Mouse (Mus musculus) CH12.LX (cell line): ENCODE data around the gene Ciapin1. TPM values are rescaled to one million over a fixed set of nuclear protein-coding genes. Genes with fewer than 3 reads are reported as not detected.

Experiments used
- DNase-seq: peaks from one replicate; pipeline ENCODE4 v3.0.0-alpha.2; 2013; ENCODE audit errors: extremely low read depth
- H3K27ac ChIP-seq: 2 replicates; pipeline ENCODE4 v1.5.1; 2012; ENCODE audit warnings: low read depth, mild to moderate bottlenecking, control low read depth, moderate library complexity; ENCODE audit not compliant: insufficient read depth
- H3K27me3 ChIP-seq: replicated peaks from 2 replicates; pipeline ENCODE3; 2012; ENCODE audit warnings: inconsistent platforms
- H3K36me3 ChIP-seq, 2 experiments: replicated peaks in 1 of 2; 2 replicates each; pipeline versions ENCODE3 to v1.6.1; 2012; ENCODE audit warnings: inconsistent platforms in 1 of 2, low read length in 1 of 2, mild to moderate bottlenecking in 1 of 2, mixed read lengths in 1 of 2, moderate library complexity in 1 of 2; ENCODE audit not compliant: control insufficient read depth in 1 of 2, insufficient read depth in 1 of 2
- H3K4me1 ChIP-seq, 2 experiments: 2 replicates each; pipeline ENCODE4 v1.6.1; 2012; ENCODE audit warnings: inconsistent platforms in 1 of 2, moderate library complexity in 1 of 2; ENCODE audit not compliant: insufficient read depth in 2 of 2, control insufficient read depth in 1 of 2
- H3K4me2 ChIP-seq: 2 replicates; pipeline ENCODE4 v1.6.1; 2012; ENCODE audit warnings: low read depth, mild to moderate bottlenecking, control low read depth; ENCODE audit not compliant: poor library complexity, insufficient read depth, severe bottlenecking
- H3K4me3 ChIP-seq, 3 experiments: fragments of 150-350 bp in 1 of 3; sonication (generic) in 1 of 3; replicated peaks in 1 of 3; 2 replicates each; pipeline versions ENCODE3 to v1.5.1; 2011 to 2012; ENCODE audit warnings: low read depth in 2 of 3, low read length in 2 of 3, mild to moderate bottlenecking in 2 of 3, moderate library complexity in 2 of 3, control low read depth in 1 of 3, improper control_type of control experiment in 1 of 3, inconsistent platforms in 1 of 3, mixed read lengths in 1 of 3; ENCODE audit not compliant: poor library complexity in 1 of 3
- H3K79me2 ChIP-seq: replicated peaks from 2 replicates; pipeline ENCODE4 v1.6.1; 2012; ENCODE audit warnings: mild to moderate bottlenecking, moderate library complexity; ENCODE audit not compliant: control insufficient read depth, poor library complexity, insufficient read depth, severe bottlenecking; ENCODE audit errors: extremely low read depth
- H3K9ac ChIP-seq: 2 replicates; pipeline ENCODE4 v1.6.1; 2012; ENCODE audit warnings: low read depth, mild to moderate bottlenecking, control low read depth, moderate library complexity; ENCODE audit not compliant: insufficient read depth
- H3K9me3 ChIP-seq: replicated peaks from 2 replicates; pipeline ENCODE3; 2012; ENCODE audit warnings: low read length, inconsistent platforms, mixed read lengths
- CHD1 ChIP-seq: IDR thresholded peaks from 2 replicates; pipeline ENCODE4 v1.6.1; 2012; ENCODE audit warnings: low read depth, low read length, improper control_type of control experiment, inconsistent platforms
- CTCF ChIP-seq, 2 experiments: IDR thresholded peaks in 1 of 2; conservative IDR thresholded peaks in 1 of 2; 2 replicates each; pipeline ENCODE4 v1.5.1; 2011 to 2012; ENCODE audit warnings: low read depth in 2 of 2, low read length in 2 of 2, improper control_type of control experiment in 1 of 2, inconsistent platforms in 1 of 2, mild to moderate bottlenecking in 1 of 2, moderate library complexity in 1 of 2
- ELF1 ChIP-seq: IDR thresholded peaks from 2 replicates; pipeline ENCODE4 v1.6.1; 2014; ENCODE audit warnings: low read depth, mild to moderate bottlenecking, inconsistent platforms, low read length, improper control_type of control experiment
- ETS1 ChIP-seq: conservative IDR thresholded peaks from 2 replicates; pipeline ENCODE4 v1.6.1; 2012; ENCODE audit warnings: low read depth, mild to moderate bottlenecking, inconsistent platforms, low read length, improper control_type of control experiment, moderate library complexity
- HCFC1 ChIP-seq: IDR thresholded peaks from 2 replicates; pipeline ENCODE4 v1.6.1; 2012; ENCODE audit warnings: low read depth, mild to moderate bottlenecking, inconsistent platforms, low read length, improper control_type of control experiment
- MAX ChIP-seq: IDR thresholded peaks from 2 replicates; pipeline ENCODE4 v1.6.1; 2011; ENCODE audit warnings: low read length, improper control_type of control experiment
- MEF2A ChIP-seq: IDR thresholded peaks from 2 replicates; pipeline ENCODE4 v1.6.1; 2014; ENCODE audit warnings: low read depth, mild to moderate bottlenecking, inconsistent platforms, low read length, improper control_type of control experiment, borderline replicate concordance
- MXI1 ChIP-seq: IDR thresholded peaks from 2 replicates; pipeline ENCODE4 v1.6.1; 2011; ENCODE audit warnings: mild to moderate bottlenecking, low read depth, low read length, improper control_type of control experiment
- MYC ChIP-seq: IDR thresholded peaks from 2 replicates; pipeline ENCODE4 v1.6.1; 2011; ENCODE audit warnings: low read depth, mild to moderate bottlenecking, improper control_type of control experiment, low read length
- NRF1 ChIP-seq: IDR thresholded peaks from 2 replicates; pipeline ENCODE4 v1.6.1; 2014; ENCODE audit warnings: low read depth, mild to moderate bottlenecking, inconsistent platforms, low read length, improper control_type of control experiment, moderate library complexity
- POLR2A ChIP-seq: IDR thresholded peaks from 2 replicates; pipeline ENCODE4 v1.6.1; 2011; ENCODE audit warnings: low read depth, mild to moderate bottlenecking, improper control_type of control experiment, low read length
- POLR2AphosphoS2 ChIP-seq: IDR thresholded peaks from 2 replicates; pipeline ENCODE4 v1.6.1; 2011; ENCODE audit warnings: low read depth, low read length, improper control_type of control experiment
- RAD21 ChIP-seq: IDR thresholded peaks from 2 replicates; pipeline ENCODE4 v1.6.1; 2011; ENCODE audit warnings: low read depth, mild to moderate bottlenecking, low read length, improper control_type of control experiment, moderate library complexity
- SIN3A ChIP-seq: IDR thresholded peaks from 2 replicates; pipeline ENCODE4 v1.6.1; 2012; ENCODE audit warnings: low read length, improper control_type of control experiment, inconsistent platforms
- TBP ChIP-seq: conservative IDR thresholded peaks from 2 replicates; pipeline ENCODE4 v1.6.1; 2011; ENCODE audit warnings: low read depth, low read length, improper control_type of control experiment
- UBTF ChIP-seq: IDR thresholded peaks from 2 replicates; pipeline ENCODE4 v1.6.1; 2012; ENCODE audit warnings: low read depth, mild to moderate bottlenecking, inconsistent platforms, low read length, improper control_type of control experiment, moderate library complexity
- USF1 ChIP-seq: IDR thresholded peaks from 2 replicates; pipeline ENCODE4 v1.6.1; 2014; ENCODE audit warnings: low read depth, mild to moderate bottlenecking, inconsistent platforms, low read length, improper control_type of control experiment
- USF2 ChIP-seq: conservative IDR thresholded peaks from 2 replicates; pipeline ENCODE4 v1.6.1; 2011; ENCODE audit warnings: low read depth, low read length, improper control_type of control experiment
- ZNF384 ChIP-seq: IDR thresholded peaks from 2 replicates; pipeline ENCODE4 v1.6.1; 2012; ENCODE audit warnings: low read depth, low read length, improper control_type of control experiment, inconsistent platforms
- dilution Hi-C: fragments of 300-500 bp; cut with MboI; formaldehyde crosslinking; loops from 2 replicates; pipeline ENCODE4 v1.14.3; 2020; ENCODE audit warnings: low sequenced_read_pairs; ENCODE audit not compliant: extremely low pct_unique_long_range_greater_than_20kb, extremely low pct_ligation_motif_present
- in situ Hi-C: fragments of 300-500 bp; cut with MboI; formaldehyde crosslinking; loops from 3 replicates; pipeline ENCODE4 v1.14.3; 2019; ENCODE audit warnings: low sequenced_read_pairs, low pct_ligation_motif_present, low pct_unique_long_range_greater_than_20kb, mixed read lengths
- polyA plus RNA-seq: library from polyadenylated mRNA; unstranded; fragments of >175 nt; gene quantifications from 2 replicates; pipeline ENCODE4 v1.2.1, GENCODE M21; 2012; ENCODE audit warnings: low read depth; ENCODE audit not compliant: insufficient read length
- total RNA-seq, 2 experiments: library from RNA; depleted of rRNA; stranded (reverse); fragments of 300-350 nt in 1 of 2; fragments of >200 nt in 1 of 2; gene quantifications; 2 replicates each; pipeline ENCODE4 v1.2.3; 2012 to 2014

Gene Ciapin1
- total and polyA plus RNA-seq, 3 experiments: 83.1 to 139 (median 97.1) TPM

DNA sequence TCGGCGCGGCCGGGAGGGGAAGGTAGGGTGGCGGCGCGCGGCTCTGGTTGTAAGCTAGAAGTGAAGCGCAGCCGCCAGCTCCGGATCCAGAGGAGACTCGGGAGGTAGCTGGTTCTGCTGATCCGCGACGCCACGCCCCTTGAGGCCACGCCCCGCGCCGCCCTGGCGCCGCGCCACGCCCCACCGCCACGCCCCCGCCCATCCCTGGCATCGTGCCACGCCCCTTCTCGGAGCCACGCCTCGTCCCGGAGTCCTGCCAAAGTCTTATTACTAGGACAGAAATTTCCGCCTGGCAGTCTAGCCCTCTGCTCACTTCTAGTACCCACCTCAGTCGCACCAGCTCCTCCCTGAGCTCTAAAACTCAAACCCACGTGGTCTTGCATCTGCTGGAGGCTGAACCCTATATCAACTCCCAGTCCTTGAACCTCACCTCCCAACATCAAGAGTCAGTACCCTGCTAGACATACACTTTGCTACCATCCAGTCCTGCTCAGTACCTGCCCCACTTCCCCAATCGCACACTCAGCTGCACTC is 38.1 kb upstream of the Ciapin1 start, which contains the start of gene Dok4:
Gene Dok4 (minus strand): TSS at position 134 of the 534 bp plus-strand sequence.
- in situ Hi-C loops (no loop called here), dilution Hi-C loops (no loop called here)
- no peaks in the 10 kb centered on the region for H3K9me3 ChIP-seq
- H3K79me2 ChIP-seq: no peaks in the 10 kb centered on the region
- H3K4me2 ChIP-seq: peak within 1 kb of the TSS; percentile 89
- peak; percentile 78 for DNase-seq
- TF ChIP-seq ELF1 (no peak), USF1 (no peak), TBP (peak; percentile 36; the same call in 1 of the 2 replicates), POLR2A (peak; percentile 16; the same call in 1 of the 2 replicates), NRF1 (peak; percentile 47; the same call in 1 of the 2 replicates), MXI1 (peak; percentile 81; the same call in 1 of the 2 replicates), MAX (peak; percentile 84; the same call in 1 of the 2 replicates), MYC (peak; percentile 67)
- no peaks in the 10 kb centered on the region for H3K36me3 ChIP-seq
- peak within 1 kb of the TSS; percentile 50 for H3K9ac ChIP-seq
- peaks cover 17% of the 10 kb centered on the region for H3K27me3 ChIP-seq
- peaks cover 8 to 36% of the 10 kb centered on the region in 2 experiments; a peak in 2 of 4 replicates for H3K4me1 ChIP-seq
- H3K4me3 ChIP-seq: peak within 1 kb of the TSS; percentile 29 to 55 (median 53)
- H3K27ac ChIP-seq: no peak within 1 kb of the TSS

DNA sequence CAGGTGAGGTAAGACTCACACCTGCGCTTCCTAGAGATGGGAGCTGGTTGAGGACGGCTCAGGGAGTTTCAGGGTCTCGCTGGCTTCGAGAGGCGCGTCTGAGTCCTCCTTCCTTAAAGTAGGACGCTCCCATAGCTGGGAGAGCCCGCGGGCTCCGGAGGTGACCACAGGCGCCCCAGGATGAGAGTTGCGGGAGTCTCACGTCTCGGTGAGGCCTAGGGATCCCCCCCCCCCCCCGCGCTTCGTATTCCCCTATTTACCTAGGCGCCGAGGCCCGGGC is 37.7 kb upstream of the Ciapin1 start:
- TF ChIP-seq ZNF384 (no peak), MAX (no peak), CHD1 (no peak), RAD21 (no peak), TBP (no peak), HCFC1 (no peak), UBTF (no peak), USF2 (no peak), POLR2AphosphoS2 (no peak), USF1 (no peak), CTCF (conservative IDR thresholded peaks at IDR 0.05 in 1 of 2, IDR thresholded peaks at IDR 0.05 in 1 of 2; ENCODE audit: low read depth in 2 of 2, low read length in 2 of 2) (no peak), MEF2A (no peak), ETS1 (no peak), SIN3A (no peak)
- TF ChIP-seq, all 38 proteins: peak for 0
- H3K9me3 ChIP-seq: no peaks in the 10 kb centered on the region
- H3K4me1 ChIP-seq: peaks cover 8 to 36% of the 10 kb centered on the region in 2 experiments; a peak in 2 of 4 replicates
- dilution Hi-C loops: no loop called here
- no peaks in the 10 kb centered on the region for H3K79me2 ChIP-seq
- peaks cover 17% of the 10 kb centered on the region for H3K27me3 ChIP-seq
- in situ Hi-C loops: no loop called here
- peak overlapping the region; percentile 29 to 55 (median 53) for H3K4me3 ChIP-seq
- H3K36me3 ChIP-seq: no peaks in the 10 kb centered on the region
- no peak for DNase-seq
- H3K4me2 ChIP-seq: peak overlapping the region; percentile 89
- no peak overlapping the region for H3K27ac ChIP-seq
- peak overlapping the region; percentile 50 for H3K9ac ChIP-seq
